Mouse (Mus musculus): Measurements from ENCODE around the gene Hjurp. TPM values are rescaled to one million over a fixed set of nuclear protein-coding genes. Genes with fewer than 3 reads are reported as not detected.
"Not testable (repeated sequence)": the region's sequence is repeated elsewhere in the genome, so short reads cannot be mapped to it uniquely, and the experiment has no call there.

Hjurp gene
- polyA plus RNA-seq, 2 experiments from 2014 or later, result 56.6 to 72.9 TPM

DNA sequence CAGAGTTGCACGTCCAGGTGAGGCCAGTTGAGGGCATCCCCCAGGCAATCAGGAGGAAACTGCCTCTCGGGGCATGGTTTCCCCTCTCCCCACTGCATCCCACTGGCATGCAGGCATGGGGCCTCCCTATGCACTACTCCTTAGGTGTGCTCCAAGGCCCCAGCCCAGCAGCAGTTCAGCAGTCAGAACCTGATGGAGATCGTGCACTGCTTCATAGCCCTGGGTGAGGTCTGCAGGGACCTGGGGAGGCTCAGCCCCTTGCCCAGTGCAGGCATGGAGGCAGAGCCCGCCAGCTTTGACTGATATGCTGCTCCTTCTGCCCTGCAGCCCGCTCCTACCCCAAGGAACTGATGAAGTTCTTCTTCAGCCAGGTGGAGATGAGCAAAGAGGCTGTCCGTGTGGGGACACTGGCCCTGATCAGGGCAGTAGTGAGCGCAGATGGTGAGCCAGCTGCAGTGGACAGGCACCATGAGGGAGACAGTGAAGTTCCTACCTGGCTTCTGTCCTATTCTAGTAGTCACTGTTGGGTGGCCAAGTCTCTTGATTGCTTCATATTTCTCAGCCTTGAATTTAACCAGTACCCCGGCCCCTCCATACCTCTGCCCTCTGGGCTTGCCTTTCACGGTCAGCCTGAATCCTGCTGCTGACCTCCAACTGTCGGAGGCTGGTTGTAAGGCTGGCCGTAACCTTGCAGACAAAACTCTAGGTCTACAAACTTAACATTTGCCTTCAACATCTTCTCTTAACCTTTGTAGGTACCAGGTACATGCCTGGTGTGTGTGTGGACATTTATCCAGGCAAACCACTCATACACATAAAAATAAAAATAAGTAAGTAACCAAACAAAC lies 42.2 kb downstream of the Hjurp start:
- ATAC-seq, result no peak

- ATAC-seq, result no peak
Measured at GRCm38 (mm10) chr1:88234646-88235045, 42.8 kb downstream of the Hjurp start.

DNA sequence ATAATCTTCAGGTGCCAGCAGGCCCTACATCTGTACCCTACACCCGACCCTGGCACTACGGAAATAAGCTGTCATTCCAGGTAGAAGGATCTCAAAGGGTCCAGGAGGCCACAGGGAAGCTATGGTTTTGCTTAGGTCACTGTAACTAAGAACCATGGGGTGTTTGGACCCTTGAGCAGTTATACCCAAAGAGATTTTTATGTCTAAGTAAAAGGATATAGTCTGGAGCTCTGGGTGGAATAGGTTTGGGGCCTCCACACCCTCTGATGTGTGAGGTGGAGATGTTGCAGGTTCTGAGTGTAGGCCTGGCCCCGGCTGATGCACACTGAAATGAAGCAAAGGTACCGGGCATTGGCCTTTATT lies 43.2 kb downstream of the Hjurp start:
- ATAC-seq, result no peak

DNA sequence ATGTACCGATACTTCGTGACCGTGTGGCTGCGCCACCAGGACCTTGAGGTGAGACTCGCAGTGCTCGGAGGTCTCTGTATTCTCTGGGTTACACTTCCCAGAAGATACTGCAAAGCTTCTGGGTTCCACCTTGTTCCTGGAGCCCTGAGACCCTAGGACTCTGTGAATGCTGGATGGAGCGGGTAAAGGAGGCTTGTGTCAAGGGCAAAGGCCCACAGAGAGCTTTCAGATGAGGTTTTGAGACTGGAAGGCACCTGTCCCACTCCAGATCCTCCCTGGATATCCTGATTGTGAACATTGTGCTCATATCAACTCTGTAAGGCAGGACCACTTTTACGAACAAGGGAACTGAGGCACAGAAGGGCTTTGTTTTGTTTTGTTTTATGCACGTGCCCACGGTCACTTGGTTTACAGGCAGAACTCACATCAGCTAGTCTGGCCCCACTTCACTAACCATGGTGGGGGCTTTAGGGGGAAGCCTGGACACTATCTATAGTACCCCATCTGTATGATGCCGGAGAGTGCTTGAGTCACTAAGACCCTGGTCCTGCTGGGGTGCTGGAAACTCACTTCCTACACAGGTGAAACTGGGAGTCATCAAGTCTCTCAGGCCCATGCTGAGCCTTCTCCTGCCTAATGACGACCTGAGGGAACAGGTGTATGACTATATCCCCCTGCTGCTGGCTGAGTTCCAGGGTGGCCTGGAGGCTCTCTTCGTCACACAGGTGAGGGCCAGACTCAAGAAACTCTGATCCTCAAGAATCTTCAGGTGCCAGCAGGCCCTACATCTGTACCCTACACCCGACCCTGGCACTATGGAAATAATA lies 43.8 kb downstream of the Hjurp start:
- ATAC-seq, result no peak

DNA sequence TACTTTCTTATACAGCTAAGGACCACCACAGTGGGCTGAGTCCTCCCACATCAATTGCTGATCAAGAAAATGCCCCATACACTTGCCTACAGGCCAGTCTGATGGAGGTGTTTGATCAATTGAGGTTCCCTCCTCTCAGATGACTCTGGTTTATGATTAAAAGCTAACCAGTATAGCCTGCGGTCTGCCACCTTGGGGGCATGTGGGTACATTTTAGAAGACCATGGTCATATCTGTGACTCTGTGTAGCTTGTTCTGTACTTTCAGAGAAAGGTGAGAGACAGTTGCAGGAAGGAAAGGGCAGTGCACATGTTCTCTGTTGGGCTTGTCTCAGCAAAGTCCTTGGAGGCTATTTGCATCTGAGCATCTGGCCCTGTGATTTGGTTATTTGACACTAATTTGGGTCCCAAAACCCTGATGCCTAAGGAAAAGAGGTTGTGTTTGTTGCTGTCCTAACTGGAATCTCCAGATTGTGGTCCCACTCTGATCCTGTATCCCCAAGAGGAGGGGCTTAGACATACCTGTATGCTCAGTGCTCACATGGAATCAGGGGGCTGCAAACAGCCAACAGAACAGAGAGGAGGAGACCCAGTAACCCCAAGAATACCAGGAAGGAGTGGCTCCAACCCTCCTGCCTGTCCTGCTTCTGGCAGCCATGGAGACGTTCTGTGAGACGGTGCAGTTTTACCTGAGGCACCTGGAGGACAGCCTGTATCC lies 44.6 kb downstream of the Hjurp start:
- ATAC-seq, result no peak

GRCm38 (mm10) chr1:88231803-88232499 lies 45.5 kb downstream of the Hjurp start:
- no peak for ATAC-seq

DNA sequence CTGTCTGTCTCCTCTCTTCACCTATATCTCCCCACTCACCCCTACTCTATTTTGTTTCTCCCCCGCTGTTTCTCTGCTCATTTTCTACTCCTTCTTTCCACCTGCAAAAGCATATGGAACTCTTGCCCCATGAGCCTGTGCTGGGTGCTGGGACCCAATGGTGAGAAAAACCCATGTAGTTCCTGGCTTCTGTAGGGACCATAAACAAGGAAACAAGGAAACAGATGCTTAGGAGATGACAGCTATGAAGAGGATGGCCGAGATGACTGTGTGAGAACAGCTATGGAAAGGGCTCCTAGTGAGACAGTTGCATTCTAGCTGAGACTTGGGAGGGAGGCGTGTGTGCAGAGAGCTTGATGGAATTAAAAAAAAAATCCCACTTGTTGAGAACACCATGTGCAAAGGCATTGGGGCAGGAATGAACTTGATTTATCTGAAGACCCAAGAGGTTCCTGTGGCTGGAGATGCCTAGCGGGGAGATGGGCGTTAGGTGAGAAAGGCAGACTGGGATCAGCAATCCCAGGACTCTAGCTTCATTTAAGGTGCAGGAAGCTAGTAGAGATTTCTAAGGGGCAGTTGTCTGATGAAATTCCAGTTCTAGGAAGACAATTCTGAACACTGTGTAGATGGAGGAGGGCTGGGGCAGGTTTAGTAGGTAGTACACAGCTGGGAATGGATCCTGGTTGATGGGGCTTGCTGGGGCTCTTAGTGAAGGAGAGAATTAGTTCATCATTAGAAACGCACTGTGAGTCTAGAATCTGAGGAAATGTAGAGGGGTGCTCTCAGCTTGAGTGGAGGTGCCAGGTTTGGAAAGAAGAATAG lies 46.2 kb downstream of the Hjurp start:
- ATAC-seq, result no peak

- ATAC-seq, result no peak
Measured at GRCm38 (mm10) chr1:88230421-88230820, 47.0 kb downstream of the Hjurp start.

DNA sequence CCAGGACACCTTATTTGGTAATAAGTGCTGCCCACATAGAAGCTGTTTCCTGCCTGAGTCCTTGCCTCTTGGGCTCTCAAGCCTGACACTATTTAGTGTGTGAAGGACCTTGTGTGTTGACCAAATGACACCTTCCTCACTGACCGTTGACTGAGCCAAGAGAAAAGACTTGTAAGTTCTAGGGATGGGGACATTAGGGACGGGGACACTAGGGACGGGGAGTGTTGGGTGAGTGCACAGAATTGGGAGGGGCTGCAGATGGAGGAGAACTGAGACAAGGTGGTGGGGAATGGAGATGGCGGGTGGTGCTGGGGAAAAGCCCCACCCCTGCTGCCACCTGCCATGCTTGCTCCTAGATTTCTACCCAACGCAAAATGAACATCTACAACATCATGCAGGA lies 47.4 kb downstream of the Hjurp start:
- ATAC-seq, result no peak

- ATAC-seq, result no peak
Measured at GRCm38 (mm10) chr1:88229566-88229965, 47.9 kb downstream of the Hjurp start.

GRCm38 (mm10) chr1:88228121-88228520 lies 49.3 kb downstream of the Hjurp start:
- no peak for ATAC-seq

DNA sequence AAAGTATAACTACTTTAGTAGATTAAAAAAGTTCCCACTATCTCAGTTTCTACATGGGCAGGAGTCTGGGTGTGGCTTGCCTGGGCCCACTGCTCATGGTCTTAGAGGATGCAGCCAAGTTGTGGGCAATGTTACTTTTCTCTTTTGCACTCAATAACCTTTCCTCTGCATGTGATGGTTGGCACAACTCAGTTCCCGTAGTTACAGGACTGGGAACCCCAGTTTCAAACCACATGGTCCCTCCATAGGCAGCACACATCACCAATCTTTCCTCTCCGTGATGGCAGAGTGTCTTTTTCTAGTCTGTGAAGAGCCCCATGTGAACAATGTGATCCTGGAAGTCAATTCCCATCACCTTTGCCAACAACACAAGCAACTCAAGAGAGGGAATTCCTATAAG lies 50.0 kb downstream of the Hjurp start:
- no peak for ATAC-seq

DNA sequence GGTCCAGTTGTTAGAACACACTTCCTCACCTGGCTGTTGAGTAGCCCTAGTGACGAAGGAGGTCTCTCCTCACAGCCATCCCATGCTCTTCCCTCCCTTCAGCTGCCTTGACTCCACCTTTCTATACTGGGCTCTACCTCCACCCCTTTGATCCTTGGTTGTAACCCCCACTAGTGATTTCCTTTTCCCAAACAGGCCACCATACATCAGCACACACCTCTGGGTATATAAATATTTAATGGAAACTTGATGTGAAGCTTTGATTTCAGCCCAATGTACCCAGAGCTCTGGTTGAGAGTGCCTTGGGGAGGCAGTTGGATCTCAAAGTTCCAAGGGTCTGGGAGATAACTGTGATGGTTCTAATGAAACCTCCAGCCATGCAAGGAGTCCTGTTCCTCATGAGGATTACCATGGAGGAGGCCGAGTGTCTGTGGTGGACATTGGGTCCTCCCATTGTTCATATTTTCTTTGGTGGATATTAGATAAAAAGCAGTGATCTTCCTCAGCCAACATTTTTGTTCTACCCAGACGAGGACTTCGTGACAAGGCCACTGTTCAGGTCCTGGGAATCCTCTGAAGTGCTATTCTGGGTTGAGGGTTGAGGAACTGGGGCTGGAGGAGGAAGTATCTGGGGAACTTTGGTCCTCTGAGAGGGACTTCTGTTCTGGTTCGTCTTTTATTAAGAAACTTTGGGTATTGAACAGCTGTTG lies 50.6 kb downstream of the Hjurp start, which contains the start of gene Mroh2a:
Mroh2a (plus strand) TSS at position 317 of the 710 bp plus-strand sequence.
- no peak for ATAC-seq

GRCm38 (mm10) chr1:88225741-88226140 lies 51.7 kb downstream of the Hjurp start:
- ATAC-seq, result no peak

GRCm38 (mm10) chr1:88225301-88225700 lies 52.1 kb downstream of the Hjurp start:
- ATAC-seq, result not testable (repeated sequence)

DNA sequence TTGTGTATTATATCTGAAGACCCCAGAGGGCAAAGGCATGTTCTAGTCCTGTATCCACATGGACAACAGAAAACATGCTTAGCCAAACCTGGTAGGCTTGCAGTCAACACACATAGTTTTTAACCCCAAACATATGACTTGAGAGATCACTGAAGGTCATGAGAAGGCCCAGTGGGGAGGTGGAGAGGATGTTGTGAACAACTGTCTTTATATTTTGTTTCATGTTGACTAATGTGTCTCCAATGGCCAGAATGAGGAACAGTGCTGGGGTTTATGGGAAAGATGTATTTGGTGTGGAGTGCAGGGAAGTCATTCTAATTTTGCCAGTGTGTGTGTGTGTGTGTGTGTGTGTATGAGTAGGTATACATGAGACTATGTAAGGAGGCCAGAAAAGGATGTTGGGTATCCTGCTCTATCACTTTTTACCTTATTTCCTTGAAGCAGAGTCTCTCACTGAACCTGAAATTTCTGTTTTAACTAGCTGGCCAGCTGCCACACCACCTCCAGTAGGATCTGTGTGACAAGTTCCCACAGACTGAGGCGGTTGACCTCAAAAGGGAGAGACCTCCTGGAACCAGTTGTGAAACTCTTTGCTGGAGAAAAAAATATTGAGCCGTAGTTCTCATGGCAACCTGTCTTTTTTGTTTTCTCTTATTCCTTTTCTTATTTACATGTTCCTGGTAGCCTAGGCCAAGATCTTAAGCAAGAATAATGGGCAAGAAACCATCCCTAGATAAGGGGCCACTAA lies 53.2 kb downstream of the Hjurp start:
- no peak for ATAC-seq

- ATAC-seq, result no peak
Measured at GRCm38 (mm10) chr1:88223591-88223990, 53.8 kb downstream of the Hjurp start.

GRCm38 (mm10) chr1:88223011-88223515 lies 54.4 kb downstream of the Hjurp start:
- ATAC-seq, result not testable (repeated sequence)

DNA sequence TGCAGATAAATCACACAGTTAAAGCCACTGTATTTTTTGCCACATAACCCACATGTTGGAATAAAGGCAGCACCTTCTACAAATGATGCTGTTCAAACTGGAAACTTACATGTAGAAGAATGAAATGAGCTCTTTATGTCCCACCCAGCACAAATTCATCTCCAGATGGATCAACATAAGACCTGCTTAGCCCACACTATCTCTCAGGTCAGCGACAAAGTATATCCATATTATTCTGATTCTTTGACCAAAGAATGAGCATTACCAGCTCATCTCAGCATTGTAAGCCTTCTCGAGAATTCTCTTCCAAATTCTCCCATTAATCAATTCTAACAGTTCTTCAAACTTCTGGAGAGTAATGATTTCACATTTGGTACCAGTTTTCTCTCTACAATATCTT lies 55.2 kb downstream of the Hjurp start:
- no peak for ATAC-seq

DNA sequence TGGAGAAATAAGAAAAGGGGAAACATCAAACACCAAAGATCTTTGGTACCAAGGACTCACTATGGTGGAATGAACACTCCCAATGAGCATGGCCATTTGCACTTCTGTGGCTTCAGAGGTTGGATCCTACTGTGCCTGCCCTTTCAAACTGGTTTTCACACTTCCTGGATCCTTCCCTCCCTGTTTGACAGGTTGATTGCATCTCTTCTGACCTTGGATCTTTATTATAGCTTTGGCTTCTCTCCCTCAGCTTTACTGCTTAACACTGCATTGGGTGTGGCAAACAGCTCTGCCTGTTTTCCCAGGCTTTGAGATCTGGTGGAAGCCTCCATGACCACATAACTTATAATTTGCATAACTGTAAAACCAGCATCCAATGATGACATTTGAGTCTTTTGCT lies 57.1 kb downstream of the Hjurp start:
- no peak for ATAC-seq

All from CD4-positive, CD25-positive, alpha-beta regulatory T cell, adult 4 months (primary cell).